Mouse (Mus musculus) cerebellum, adult 2 months (tissue): ENCODE measurements at regions not wholly inside any gene's neighbourhood (a gene's known extent, or its start where the extent isn't known, plus 50 kb on each side); places are given as distances from the start of the nearest gene placed in this dataset.

Source experiments
- CTCF ChIP-seq: fragments of 200-500 bp; IDR thresholded peaks from 2 replicates; pipeline ENCODE4 v1.5.1; 2011; ENCODE audit warnings: low read depth, mild to moderate bottlenecking, control low read depth, low read length, moderate library complexity, borderline replicate concordance; ENCODE audit not compliant: insufficient read depth
- POLR2A ChIP-seq: fragments of 200-500 bp; IDR thresholded peaks from 2 replicates; pipeline ENCODE4 v1.6.1; 2011; ENCODE audit warnings: low read length, control low read depth, borderline replicate concordance; ENCODE audit not compliant: insufficient read depth

GRCm38 (mm10) chr3:143678186-143678585 is 526.8 kb downstream of the Lmo4 start:
- TF ChIP-seq CTCF = no peak
- TF ChIP-seq POLR2A = no peak
